Mouse (Mus musculus) mesoderm, embryonic 11.5 days (tissue): ENCODE results near the gene Rras.

Experiments used
- DNase-seq: peaks from one replicate; pipeline ENCODE4 v3.0.0-alpha.2; 2012; ENCODE audit warnings: low read depth, low spot score

The Rras gene

GRCm38 (mm10) chr7:45052181-45052861 is 34.6 kb downstream of the Rras start:
- peak; percentile 14 for DNase-seq

- DNase-seq, result peak; percentile 72
Observed at GRCm38 (mm10) chr7:45052862-45053116, 35.0 kb downstream of the Rras start, which contains the start of gene Prr12. Prr12 (minus strand) TSS chr7:45052881.

GRCm38 (mm10) chr7:45053117-45053930 is 35.6 kb downstream of the Rras start:
- peak; percentile 81 for DNase-seq

GRCm38 (mm10) chr7:45053931-45054510 is 36.3 kb downstream of the Rras start:
- DNase-seq, result peak; percentile 97

GRCm38 (mm10) chr7:45056329-45056971 is 38.7 kb downstream of the Rras start:
- no peak for DNase-seq

GRCm38 (mm10) chr7:45056972-45057348 is 39.2 kb downstream of the Rras start:
- no peak for DNase-seq

GRCm38 (mm10) chr7:45058607-45059571 is 41.1 kb downstream of the Rras start:
- no peak for DNase-seq

- no peak for DNase-seq
Observed at GRCm38 (mm10) chr7:45060632-45061122, 42.9 kb downstream of the Rras start.

- DNase-seq, result no peak
Observed at GRCm38 (mm10) chr7:45061532-45062075, 43.8 kb downstream of the Rras start.

GRCm38 (mm10) chr7:45062239-45062835 is 44.6 kb downstream of the Rras start, which contains the start of the genes Nosip and Prrg2:
Nosip (plus strand) TSS chr7:45062429.
Prrg2 (minus strand) TSS chr7:45062677.
- DNase-seq, result peak; percentile 97

GRCm38 (mm10) chr7:45067190-45067999 is 49.6 kb downstream of the Rras start:
- no peak for DNase-seq

GRCm38 (mm10) chr7:45068000-45068318 is 50.2 kb downstream of the Rras start:
- DNase-seq, result peak; percentile 73

- DNase-seq, result no peak
Observed at GRCm38 (mm10) chr7:45069671-45070070, 51.9 kb downstream of the Rras start.
